Mouse (Mus musculus) C2C12 (cell line): ENCODE data around the gene Caprin2.

Experiments
- CEBPB ChIP-seq: IDR thresholded peaks from one replicate; pipeline ENCODE4 v1.6.1; 2011; ENCODE audit warnings: low read depth, mild to moderate bottlenecking, control low read depth, moderate library complexity
- CTCF ChIP-seq: IDR thresholded peaks from one replicate; pipeline ENCODE4 v1.5.1; 2011; ENCODE audit not compliant: control insufficient read depth, insufficient read depth, insufficient read length
- MAX ChIP-seq: IDR thresholded peaks from one replicate; pipeline ENCODE4 v1.6.1; 2011; ENCODE audit warnings: mild to moderate bottlenecking, control low read depth
- MYOD1 ChIP-seq: IDR thresholded peaks from one replicate; pipeline ENCODE4 v1.6.1; 2011; ENCODE audit warnings: low read depth; ENCODE audit not compliant: control insufficient read depth, insufficient read length
- MYOG ChIP-seq: IDR thresholded peaks from one replicate; pipeline ENCODE4 v1.6.1; 2011; ENCODE audit not compliant: control insufficient read depth, insufficient read length; ENCODE audit errors: extremely low read depth
- USF1 ChIP-seq: IDR thresholded peaks from one replicate; pipeline ENCODE4 v1.6.1; 2011; ENCODE audit warnings: low read depth, mild to moderate bottlenecking, control low read depth, moderate library complexity

GRCm38 (mm10) chr6:148811117-148811516 lies 84.9 kb downstream of the Caprin2 start:
- TF ChIP-seq CTCF: no peak
- no peak for TF ChIP-seq MAX
- no peak for TF ChIP-seq MYOG
- no peak for TF ChIP-seq USF1
- TF ChIP-seq CEBPB: no peak
- no peak for TF ChIP-seq MYOD1
